Mouse (Mus musculus): ENCODE measurements around the gene Ctu2. TPM values are rescaled to one million over a fixed set of nuclear protein-coding genes. Genes with fewer than 3 reads are reported as not detected.

Ctu2 gene
- total RNA-seq, 1 experiment from 2014 or later = 24.8 TPM

DNA sequence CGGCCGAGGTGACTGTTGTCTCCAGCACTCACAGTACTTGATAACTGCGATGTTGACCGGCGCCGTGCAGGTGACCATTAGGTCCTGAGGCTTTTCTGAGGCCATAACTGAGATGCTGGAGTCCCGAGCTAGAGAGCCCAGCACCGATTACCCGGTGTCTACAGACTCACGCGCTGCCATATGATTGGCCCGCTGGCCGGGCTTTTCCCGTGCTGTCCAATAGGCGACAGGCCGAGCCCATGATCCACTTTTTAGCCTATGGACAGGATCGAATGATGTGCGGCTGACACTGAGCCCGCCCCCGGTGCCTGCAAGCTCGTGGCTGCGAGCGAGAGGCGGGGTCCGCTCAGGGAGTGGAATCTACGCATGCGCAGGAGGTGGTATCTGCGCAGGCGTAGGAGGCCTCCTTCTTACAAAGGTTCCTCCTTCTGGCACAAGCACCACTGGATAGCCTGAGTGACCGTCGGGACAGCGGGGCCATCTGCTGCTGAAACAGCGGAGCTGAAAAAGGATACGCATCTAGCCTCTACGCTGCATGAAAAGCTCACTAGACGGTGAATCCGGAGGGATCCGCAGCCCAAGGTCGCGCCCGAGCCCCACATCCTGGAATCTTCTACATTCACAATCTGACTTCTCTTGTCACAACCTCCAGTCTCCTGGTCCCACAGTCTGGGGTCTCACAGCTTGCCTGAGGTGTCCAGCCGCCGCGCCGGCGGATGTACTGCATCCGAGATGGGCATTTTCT is 32.5 kb upstream of the Ctu2 start, which contains the start of gene Mvd:
Mvd (minus strand) TSS at position 161 of the 745 bp plus-strand sequence.
- peak; percentile 91 for ATAC-seq (replicated peaks; ENCODE audit: insufficient number of reproducible peaks, low FRiP score, low TSS enrichment, poor library complexity, severe bottlenecking)

DNA sequence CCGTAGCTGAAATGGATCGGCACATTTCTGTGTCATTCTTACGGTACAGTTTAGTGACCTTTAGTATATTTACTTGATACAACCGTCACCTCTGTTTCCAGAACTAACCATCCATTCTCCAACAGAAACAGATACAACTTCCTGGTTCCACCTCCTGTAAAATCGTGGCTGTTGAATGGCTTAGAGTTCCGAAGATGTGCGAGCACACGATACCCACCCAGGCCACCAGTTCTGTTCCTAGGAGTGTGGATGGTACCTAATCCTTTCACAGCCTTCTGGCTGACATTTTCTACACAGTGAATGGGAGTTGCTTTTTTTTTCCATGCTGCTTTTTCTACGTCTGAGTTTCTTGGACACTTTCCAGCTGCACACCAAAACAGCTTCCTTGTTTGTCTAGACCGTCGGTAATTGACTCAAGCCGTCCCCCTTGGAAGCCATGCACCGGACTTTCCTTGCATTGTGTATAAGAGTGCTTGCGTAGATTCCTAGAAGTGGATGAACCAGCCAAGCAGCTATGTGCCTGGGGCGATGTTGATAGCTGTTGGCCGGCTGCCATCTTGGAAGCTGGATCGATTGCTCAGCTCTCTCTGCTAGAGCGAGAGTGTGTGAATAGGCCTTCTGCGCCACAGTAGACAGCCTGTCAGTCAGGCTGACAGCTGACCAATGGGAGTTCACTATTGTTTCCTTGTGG is 31.7 kb upstream of the Ctu2 start:
- peak; percentile 62 for ATAC-seq (replicated peaks; ENCODE audit: insufficient number of reproducible peaks, low FRiP score, low TSS enrichment, poor library complexity, severe bottlenecking)

DNA sequence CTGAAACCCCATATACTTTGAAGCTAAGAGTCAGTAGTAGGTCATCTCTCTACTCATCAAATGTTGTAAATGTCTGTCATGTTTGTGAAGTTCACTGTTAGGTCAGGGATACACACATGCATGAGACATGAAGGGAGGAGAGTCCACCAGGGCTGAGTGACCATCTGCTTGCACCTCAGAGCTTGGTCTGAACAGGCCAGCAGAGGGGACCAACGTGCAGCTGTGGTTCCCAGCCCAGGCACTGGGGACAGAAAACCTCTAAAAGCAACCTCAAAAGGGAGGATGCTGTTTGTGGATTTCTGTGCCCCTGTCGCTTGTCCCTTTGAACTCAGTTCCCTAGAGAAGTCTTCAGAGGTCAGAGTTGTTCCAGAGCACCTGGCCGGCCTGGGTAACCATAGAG is 30.7 kb upstream of the Ctu2 start:
- no peak for ATAC-seq (replicated peaks; ENCODE audit: insufficient number of reproducible peaks, low FRiP score, low TSS enrichment, poor library complexity, severe bottlenecking)

DNA sequence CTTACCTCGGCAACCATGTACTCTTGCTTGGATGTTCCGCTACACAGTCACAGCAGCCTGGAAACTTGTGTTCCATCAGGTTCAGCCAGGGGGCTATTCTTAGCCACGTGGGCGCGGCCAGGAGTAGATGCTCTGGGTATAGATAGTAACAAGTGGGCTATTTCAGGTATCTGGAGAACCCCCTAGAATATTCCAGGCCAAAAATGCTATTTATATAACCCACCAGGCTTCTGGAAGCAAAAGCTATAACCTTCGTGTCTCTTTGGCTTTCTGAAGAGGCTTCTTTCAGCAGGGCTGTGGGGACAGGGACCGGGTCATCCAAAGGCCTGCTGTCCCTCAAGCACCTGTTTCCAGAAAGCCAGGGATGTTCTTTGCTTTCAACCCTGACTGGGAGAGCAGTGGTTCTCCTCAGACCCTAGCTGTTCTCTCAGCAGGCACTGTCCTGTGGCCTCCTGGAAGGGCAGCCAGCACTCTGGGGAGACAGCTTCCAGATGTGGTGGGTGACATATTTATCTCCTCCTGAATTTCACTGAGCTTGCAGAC is 24.7 kb upstream of the Ctu2 start:
- no peak for ATAC-seq (replicated peaks; ENCODE audit: insufficient number of reproducible peaks, low FRiP score, low TSS enrichment, poor library complexity, severe bottlenecking)

DNA sequence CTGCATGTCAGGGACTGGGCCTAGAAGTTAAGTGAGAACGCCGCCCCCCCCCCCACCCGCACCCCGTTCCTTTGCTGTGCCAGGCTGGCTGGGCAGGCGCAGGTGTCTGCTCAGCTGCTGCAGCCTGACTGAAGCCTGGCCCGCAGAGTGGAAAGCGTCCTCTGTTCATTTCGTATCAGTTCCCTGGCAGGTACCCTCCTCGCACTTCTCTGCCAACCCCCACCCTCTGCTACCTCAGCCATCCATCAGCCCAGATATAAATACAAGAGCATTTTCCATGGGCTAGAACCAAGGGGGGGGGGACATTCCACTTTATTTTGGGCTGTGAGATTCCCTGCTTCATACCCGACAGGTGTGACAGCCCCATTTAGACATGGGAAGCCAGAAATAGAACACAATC is 23.8 kb upstream of the Ctu2 start:
- no peak for ATAC-seq (replicated peaks; ENCODE audit: insufficient number of reproducible peaks, low FRiP score, low TSS enrichment, poor library complexity, severe bottlenecking)

DNA sequence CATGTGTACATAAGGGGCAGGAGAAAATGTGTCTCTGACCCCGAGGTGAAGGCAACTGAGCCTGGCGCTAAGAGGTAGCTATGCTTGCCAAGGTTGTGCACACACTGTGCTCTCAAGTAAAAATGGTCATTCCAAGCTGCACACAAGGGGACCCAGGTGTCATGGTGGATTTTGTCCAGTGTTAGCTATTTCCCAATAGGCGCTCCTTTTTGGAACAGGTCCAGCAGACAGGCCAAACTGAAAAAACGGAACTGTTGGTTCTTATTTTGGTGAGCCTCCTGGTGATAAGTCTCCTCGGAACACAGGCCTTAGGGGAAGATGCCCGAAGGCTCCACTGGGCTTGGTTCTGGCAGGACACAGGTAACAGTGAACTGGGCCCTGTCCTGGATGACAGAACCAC is 21.5 kb upstream of the Ctu2 start:
- ATAC-seq (replicated peaks; ENCODE audit: insufficient number of reproducible peaks, low FRiP score, low TSS enrichment, poor library complexity, severe bottlenecking) = no peak; the same call in 1 of the 2 replicates

DNA sequence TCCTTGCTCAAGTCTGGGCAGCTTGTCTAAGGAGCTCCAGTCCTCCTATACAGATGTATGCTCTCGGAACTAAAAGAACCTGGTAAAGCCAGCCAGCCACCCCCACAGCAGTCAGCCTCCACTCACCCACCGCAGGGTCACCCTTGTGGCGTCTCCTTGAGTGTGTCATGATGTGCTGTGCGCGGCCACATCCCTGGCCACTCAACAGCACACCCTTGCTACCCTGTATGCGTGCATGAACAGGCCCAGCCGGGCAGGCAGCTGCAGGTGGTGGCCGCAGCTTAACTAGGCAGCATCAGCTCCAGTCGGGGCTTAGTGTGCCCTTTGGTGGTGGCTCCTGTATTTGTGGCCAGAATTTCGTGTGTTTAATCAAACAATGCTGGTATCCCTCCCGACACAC is 18.8 kb upstream of the Ctu2 start:
- no peak for ATAC-seq (replicated peaks; ENCODE audit: insufficient number of reproducible peaks, low FRiP score, low TSS enrichment, poor library complexity, severe bottlenecking)

DNA sequence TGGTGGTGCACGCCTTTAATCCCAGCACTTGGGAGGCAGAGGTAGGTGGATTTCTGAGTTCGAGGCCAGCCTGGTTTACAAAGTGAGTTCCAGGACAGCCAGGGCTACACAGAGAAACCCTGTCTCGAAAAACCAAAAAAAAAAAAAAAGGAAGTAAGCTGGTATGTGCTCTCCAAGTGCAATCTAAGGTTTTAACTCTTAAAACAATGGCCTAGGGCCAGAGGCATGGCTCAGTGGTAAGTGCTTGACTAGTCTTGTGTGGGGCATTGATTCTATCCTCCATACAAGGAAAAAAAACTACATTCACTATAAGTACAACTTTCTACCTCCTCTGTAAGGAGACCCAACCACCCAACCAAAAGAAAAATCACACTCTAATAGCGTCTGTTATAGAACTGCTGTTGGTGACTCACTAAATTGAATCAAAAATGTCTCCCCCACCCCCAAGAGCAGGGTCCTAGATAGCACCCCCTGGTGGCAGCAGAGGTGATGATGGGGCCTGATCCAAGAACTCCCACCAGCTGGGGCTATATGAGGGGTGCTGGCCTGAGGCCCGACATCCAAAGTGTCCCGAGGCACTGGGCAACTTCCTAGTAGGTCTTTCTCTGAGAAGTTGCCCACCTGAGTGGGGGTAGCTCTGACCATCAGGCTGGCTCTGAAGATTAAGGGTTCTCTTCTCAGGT is 16.6 kb upstream of the Ctu2 start:
- no peak for ATAC-seq (replicated peaks; ENCODE audit: insufficient number of reproducible peaks, low FRiP score, low TSS enrichment, poor library complexity, severe bottlenecking)

DNA sequence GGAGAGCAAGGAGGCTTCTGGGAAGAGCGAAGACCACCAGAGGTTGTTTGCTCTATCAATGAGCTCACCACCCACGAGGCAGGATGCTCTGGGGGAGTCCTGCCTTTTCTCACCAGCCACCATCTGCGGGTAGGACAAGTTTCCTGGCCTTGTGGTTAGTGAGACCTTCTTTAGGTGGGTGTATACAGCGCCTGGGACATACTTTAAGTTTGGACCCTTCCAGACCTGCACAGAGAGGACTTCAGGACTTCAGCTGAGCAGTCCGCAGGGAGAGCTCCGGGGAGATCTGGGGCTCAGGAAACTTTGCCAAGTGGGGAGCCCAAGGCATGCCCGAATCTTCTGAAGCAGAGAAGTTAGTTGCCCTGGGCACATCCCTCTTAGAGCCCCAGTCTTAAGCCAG is 16.0 kb upstream of the Ctu2 start:
- ATAC-seq (replicated peaks; ENCODE audit: insufficient number of reproducible peaks, low FRiP score, low TSS enrichment, poor library complexity, severe bottlenecking) = no peak

DNA sequence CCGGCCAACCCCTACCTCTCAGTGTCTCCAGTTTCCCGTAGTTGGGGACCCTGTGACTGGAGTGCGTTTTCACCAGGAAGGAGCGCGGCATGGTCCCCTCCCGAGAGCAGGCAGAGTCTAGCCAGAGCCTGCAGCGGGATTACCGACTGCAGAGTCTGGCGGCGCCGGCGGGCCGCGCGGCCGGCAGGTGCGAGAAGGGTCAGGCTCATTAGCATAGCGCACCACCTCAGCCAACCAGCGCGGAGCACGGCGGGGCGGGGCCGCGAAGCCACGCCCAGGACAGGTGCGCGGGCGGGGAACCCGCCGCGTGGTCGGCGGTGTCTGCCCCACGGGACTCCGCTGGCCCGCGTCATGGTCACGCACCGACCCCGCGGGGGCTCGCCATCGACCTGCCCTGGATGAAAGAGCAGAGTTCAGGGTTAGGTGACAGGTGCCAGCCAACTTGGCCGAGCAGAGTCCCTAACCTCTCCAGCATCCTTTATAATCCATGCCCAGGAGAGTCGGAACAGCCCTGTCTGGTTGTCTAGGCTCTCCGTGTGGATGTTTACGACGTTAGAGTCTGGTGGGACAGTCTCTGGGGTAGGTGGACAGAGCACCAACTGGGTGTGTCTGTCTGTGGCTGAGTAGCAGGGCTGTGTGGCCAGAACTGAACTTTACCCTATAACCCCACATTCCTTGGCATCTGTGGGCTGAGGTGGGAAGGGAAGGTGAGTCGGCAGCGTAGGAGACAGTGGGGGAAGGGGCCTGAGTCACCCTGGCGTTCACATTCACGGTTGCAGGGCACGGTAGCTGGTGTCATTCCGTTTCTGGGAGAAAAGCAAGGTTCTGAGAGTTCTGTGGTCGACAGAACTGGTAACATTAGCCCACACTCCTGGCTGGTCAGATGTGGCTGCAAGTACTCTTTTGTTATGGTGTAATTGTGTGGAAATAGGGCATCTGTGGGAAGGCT is 15.1 kb upstream of the Ctu2 start, which contains the start of gene Snai3:
Snai3 (minus strand) TSS at position 210 of the 949 bp plus-strand sequence.
- no peak for ATAC-seq (replicated peaks; ENCODE audit: insufficient number of reproducible peaks, low FRiP score, low TSS enrichment, poor library complexity, severe bottlenecking)

DNA sequence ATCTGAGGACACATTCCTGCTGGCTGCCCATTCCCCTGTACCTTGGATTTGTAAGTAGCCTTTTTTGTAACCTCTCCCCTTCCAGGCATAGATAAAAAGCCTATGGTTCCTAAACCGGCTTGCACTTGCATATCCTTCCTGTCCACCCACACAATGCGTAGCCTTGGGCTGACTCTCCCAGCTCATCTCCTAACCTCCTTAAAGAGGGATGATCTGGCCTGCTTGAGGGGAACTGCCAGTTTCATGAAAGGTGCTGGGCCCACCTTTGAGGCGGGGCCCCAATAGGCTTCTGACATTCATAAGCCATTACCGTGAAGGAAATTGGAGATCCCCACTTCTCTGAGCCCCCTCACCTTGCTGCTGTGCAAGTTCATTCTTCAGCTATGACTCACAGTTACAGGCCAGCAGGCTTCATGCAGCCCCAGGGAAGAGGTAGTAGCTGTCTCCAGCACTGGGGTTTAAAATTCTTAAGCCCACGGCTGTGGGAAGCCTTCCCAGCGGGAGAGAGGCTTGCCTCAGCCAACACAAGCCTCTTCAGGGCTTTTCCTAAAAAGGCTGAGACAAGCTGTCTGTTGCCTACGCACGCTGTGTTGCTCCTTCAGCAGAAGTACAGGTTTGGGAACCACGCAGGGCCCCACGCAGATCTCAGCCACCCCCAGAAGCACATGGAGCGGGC is 14.3 kb upstream of the Ctu2 start:
- ATAC-seq (replicated peaks; ENCODE audit: insufficient number of reproducible peaks, low FRiP score, low TSS enrichment, poor library complexity, severe bottlenecking) = no peak

DNA sequence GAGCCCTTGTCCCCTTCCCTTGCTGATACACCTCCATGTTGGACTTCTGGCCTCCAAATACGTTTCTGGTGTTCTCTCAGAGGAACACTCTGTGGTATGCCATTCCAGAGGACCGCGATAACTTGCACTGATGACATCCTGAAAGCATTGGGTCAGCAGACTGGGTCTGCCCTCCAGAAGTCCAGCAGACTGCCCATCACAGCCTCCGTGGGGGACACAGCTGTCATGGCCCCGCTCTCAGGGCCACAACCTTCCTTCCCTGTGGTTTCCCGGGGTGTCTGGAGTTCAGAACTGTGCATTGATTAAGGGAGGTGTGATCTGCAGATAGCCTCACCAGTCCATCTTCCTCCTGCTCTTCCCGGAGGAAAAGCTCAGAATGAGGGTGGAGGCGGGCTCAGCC is 13.4 kb upstream of the Ctu2 start:
- ATAC-seq (replicated peaks; ENCODE audit: insufficient number of reproducible peaks, low FRiP score, low TSS enrichment, poor library complexity, severe bottlenecking) = no peak

DNA sequence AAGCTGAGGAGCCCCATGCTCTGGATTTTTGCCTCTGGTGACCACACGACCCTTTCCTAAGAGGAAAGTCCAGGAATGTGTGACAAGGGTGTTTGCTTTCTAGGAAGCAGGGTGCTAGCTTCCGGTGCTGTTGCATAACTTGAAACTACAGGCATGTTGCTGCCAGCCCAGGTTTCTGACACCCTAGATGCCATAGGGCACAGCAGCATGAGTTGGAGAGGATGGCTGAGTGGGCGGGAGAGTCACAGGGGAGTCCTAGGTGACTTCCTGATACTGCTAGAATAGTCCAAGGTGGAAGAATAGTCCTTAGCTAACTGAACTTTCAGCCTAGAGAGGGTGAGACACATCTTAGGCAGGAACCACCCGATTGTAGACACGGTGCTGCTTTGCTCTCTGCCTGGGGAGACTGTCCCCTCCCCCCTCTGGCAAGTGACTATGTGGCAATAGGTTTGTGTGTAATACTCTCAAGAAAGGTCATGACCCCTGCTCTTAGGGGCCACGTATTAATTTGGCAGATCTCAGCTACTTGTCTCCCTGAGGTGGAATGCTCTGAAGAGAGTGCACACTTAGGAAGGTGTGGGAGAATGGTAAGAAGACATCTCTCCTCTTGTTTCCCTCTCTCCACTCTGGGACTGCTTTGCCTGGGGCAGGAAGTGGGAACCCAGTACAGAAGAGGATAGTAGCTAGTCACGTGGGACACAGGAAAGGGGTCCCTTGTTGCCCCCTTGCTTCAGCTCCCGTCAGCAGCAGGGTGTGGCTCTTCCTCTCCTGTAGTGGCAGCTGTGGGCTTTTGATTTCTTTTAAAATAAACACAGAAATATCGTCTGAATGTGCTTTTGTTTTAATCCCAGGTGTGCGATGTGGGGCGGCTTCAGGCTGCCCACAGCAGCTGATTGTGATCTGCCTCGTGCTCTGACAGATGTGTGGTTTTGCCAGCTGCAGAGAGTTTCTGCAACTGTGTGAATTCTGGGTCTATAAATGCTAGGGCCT is 12.0 kb upstream of the Ctu2 start:
- peak; percentile 40; the same call in 1 of the 2 replicates for ATAC-seq (replicated peaks; ENCODE audit: insufficient number of reproducible peaks, low FRiP score, low TSS enrichment, poor library complexity, severe bottlenecking)

DNA sequence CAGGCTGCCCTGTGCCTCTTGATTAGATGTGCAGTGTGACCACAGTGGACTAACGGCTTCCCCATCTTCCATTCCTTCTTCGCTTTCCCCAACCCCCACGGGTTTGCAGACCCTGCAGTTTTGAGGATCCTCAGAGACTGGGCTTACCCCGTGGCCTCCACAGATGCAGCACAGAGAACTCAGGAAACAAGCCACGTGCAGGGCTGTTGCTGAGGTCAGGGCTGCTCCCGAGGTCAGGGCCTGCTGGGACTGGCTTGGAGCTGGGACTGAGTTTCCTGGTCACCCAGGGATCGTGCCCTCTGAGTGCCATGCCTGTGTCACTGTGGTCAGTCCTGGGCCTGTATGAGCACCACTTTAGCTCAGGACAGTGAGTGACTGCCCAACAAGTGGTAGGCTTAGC is 11.0 kb upstream of the Ctu2 start:
- ATAC-seq (replicated peaks; ENCODE audit: insufficient number of reproducible peaks, low FRiP score, low TSS enrichment, poor library complexity, severe bottlenecking) = no peak

DNA sequence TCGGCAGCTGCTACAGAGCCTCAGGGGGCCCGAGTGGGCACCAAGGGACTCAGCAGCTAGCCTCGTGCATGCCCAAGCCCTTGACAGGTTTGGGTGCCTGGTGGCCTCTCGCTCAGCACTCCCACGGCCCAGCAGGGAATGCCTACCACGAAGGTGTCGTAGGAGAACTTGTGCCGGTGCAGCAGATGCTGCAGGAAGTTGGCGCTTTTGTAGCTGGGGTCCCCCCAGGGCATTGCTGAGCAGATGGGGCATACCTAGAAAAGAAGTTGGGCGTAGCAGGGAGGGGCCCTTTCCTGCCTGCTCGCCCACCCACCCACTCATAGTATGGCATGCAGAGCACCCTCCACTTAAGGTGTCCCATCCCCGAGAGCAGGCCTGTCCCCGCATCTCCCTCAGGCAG is 8.1 kb upstream of the Ctu2 start:
- ATAC-seq (replicated peaks; ENCODE audit: insufficient number of reproducible peaks, low FRiP score, low TSS enrichment, poor library complexity, severe bottlenecking) = no peak

DNA sequence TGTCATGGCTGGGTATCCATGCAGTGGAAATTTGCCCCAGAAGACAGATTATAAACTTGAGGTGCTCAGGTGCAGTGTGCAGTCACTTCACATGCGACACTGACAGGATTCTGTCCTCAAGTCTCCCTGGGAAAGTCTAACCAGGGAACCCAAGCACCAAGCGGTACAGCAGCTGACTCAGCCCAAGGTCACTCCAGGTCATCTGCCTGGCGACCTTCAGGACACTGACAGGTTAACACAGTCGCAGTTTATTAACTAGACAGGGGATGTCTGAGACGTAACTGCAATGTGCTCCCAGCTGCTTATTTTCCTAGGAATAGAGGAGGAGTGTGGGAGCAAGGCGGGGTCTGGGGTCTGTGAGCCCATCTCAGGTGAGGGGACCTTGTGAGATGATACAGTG is 6.5 kb upstream of the Ctu2 start:
- ATAC-seq (replicated peaks; ENCODE audit: insufficient number of reproducible peaks, low FRiP score, low TSS enrichment, poor library complexity, severe bottlenecking) = no peak

DNA sequence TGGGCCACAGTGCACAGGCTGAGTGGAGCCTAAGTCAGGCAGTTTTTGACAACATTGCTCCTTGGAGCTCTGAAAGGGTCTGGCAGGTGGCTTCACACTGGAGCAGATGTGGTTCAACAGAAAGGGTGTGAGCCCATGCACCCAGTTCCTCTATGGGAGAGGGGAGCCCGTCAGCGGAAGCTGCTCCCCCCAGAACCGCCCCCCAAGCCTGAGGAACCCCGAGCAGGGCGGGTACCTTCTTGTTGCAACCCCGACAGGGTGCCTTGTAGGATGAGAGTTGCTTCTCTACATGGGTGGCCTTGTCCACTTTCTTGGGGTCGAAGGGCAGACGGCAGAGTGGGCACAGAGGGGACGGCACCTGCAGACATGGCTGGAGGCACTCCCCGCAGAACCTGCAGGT is 6.0 kb upstream of the Ctu2 start:
- no peak for ATAC-seq (replicated peaks; ENCODE audit: insufficient number of reproducible peaks, low FRiP score, low TSS enrichment, poor library complexity, severe bottlenecking)

All from monocyte, adult 5-6 weeks (primary cell).